Mouse (Mus musculus) lung, embryonic 14.5 days (tissue): Measurements from ENCODE around the gene Ube2n. TPM values are rescaled to one million over a fixed set of nuclear protein-coding genes. Genes with fewer than 3 reads are reported as not detected.
"Not testable (repeated sequence)": the region's sequence is repeated elsewhere in the genome, so short reads cannot be mapped to it uniquely, and the experiment has no call there.

Source experiments
- ATAC-seq: fragments of 200-750 bp; cut with Nextera tagmentation; 2 replicates; pipeline ENCODE4 v1.8.0; 2017; ENCODE audit warnings: mild to moderate bottlenecking, moderate TSS enrichment, moderate library complexity; ENCODE audit not compliant: insufficient read depth
- DNase-seq: peaks from one replicate; pipeline ENCODE4 v3.0.0-alpha.2; 2015
- H3K27ac ChIP-seq: fragments of 300-500 bp; sonication (generic); 2 replicates; pipeline ENCODE4 v1.5.1; 2014; ENCODE audit warnings: low read depth, mild to moderate bottlenecking, moderate library complexity
- H3K27me3 ChIP-seq: fragments of 300-500 bp; sonication (generic); 2 replicates; pipeline ENCODE4 v1.6.1; 2014; ENCODE audit warnings: low read length, control low read depth; ENCODE audit not compliant: insufficient read depth
- H3K36me3 ChIP-seq: fragments of 300-500 bp; sonication (generic); 2 replicates; pipeline ENCODE4 v1.6.1; 2014; ENCODE audit warnings: control low read depth; ENCODE audit not compliant: insufficient read depth
- H3K4me1 ChIP-seq: fragments of 300-500 bp; sonication (generic); 2 replicates; pipeline ENCODE4 v1.6.1; 2014; ENCODE audit warnings: antibody characterized with exemption, control low read depth; ENCODE audit not compliant: insufficient read depth
- H3K4me2 ChIP-seq: fragments of 300-500 bp; sonication (generic); 2 replicates; pipeline ENCODE4 v1.6.1; 2014; ENCODE audit warnings: mild to moderate bottlenecking
- H3K4me3 ChIP-seq: fragments of 300-500 bp; sonication (generic); 2 replicates; pipeline ENCODE4 v1.5.1; 2014; ENCODE audit warnings: low read depth, low read length
- H3K9ac ChIP-seq: fragments of 300-500 bp; sonication (generic); 2 replicates; pipeline ENCODE4 v1.6.1; 2014
- H3K9me3 ChIP-seq: fragments of 300-500 bp; sonication (generic); 2 replicates; pipeline ENCODE4 v1.6.1; 2016; ENCODE audit warnings: low read depth, low read length, control low read depth
- CTCF ChIP-seq: IDR thresholded peaks from 2 replicates; pipeline ENCODE4 v1.5.1; 2016; ENCODE audit warnings: antibody characterized with exemption, low read depth
- WGBS: fragments of 180-500 bp; shearing (Covaris S2); extraction: QIAGEN DNeasy Blood & Tissue Kit; methylation state at CpG from one replicate; pipeline ENCODE4 v1.1.7; 2014; 5-methylcytosine and 5-hydroxymethylcytosine counted together
- polyA plus RNA-seq: library from polyadenylated mRNA; unstranded; fragments of >200 nt; fragmentation: Nextera tagmentation; extraction: Ambion mirVana; gene quantifications from 2 replicates; pipeline ENCODE4 v1.2.1, GENCODE M21; 2014

Ube2n gene
- polyA plus RNA-seq, 1 experiment from 2014 or later: 425 TPM

- H3K9ac ChIP-seq: no peak overlapping the region
- peaks cover 78% of the 10 kb centered on the region for H3K36me3 ChIP-seq
- H3K27me3 ChIP-seq: no peaks in the 10 kb centered on the region
- no peaks in the 10 kb centered on the region for H3K9me3 ChIP-seq
- 80% methylated on average over 11 of the region's 11 CpGs for WGBS
- H3K4me2 ChIP-seq: no peak overlapping the region
- TF ChIP-seq CTCF: no peak
- H3K4me3 ChIP-seq: no peak overlapping the region
- no peak overlapping the region for H3K27ac ChIP-seq
- no peak for DNase-seq
- no peak for ATAC-seq
- H3K4me1 ChIP-seq: no peaks in the 10 kb centered on the region
These were observed 33.3 kb downstream of the Ube2n start for GRCm38 (mm10) chr10:95548154-95548826.

DNA sequence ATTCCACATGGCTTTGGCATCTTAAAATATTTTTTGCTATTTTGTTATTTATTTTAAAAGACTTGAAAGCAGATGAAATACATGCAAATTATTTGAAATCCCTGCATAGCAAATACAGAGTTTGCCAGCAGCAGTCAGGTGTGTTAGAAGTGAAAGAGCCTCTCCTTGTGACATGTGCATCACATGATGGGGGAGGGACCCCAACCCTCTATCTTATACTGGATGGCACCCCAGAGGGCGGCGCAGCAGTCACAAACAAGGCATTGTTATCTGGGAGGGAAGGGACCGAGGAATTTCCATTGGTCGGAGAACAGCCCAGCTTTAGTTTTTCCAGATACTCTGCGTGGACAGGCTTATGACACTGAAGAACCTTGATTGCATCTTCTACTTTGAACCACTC is 34.1 kb downstream of the Ube2n start:
- not testable (repeated sequence) for H3K4me3 ChIP-seq, H3K4me1 ChIP-seq, H3K9me3 ChIP-seq, H3K9ac ChIP-seq, DNase-seq, H3K27ac ChIP-seq, H3K4me2 ChIP-seq, ATAC-seq, H3K27me3 ChIP-seq
- H3K36me3 ChIP-seq: peaks cover 73% of the 10 kb centered on the region
- WGBS: 74% methylated on average over 5 of the region's 5 CpGs

GRCm38 (mm10) chr10:95550506-95550905 is 35.6 kb downstream of the Ube2n start:
- Histone ChIP-seq H3K4me1 (no peaks in the 10 kb centered on the region), H3K27me3 (no peaks in the 10 kb centered on the region), H3K9me3 (no peaks in the 10 kb centered on the region), H3K9ac (no peak overlapping the region), H3K36me3 (peaks cover 59% of the 10 kb centered on the region), H3K27ac (no peak overlapping the region), H3K4me2 (no peak overlapping the region), H3K4me3 (no peak overlapping the region)
- peak; percentile 75 for DNase-seq
- peak; percentile 62 for TF ChIP-seq CTCF
- 46% methylated on average over 1 of the region's 1 CpGs for WGBS
- ATAC-seq: no peak; the same call in 1 of the 2 replicates

DNA sequence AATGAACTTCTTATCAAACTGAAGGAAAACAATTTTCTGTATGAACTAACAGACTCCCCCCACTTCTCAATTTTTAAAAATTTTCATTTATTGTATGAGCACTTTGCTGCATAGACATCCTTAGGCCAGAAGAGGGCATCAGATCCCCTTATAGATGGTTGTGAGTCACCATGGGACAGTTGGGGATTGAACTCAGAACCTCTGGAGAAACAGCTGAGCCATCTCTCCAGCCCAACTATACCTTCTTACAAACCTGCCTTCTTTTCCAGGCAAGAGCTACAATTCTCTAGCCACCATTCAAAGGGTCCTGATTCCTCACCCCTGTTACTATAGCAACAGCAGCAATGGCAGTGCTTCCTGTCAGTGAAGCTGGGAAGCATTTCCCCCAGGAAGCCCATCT is 36.8 kb downstream of the Ube2n start:
- H3K4me2 ChIP-seq: no peak overlapping the region
- ATAC-seq: no peak
- DNase-seq: peak; percentile 69

GRCm38 (mm10) chr10:95552326-95552725 is 37.4 kb downstream of the Ube2n start:
- Histone ChIP-seq H3K4me2 (no peak overlapping the region), H3K27me3 (no peaks in the 10 kb centered on the region), H3K9ac (no peak overlapping the region), H3K4me3 (no peak overlapping the region), H3K4me1 (no peaks in the 10 kb centered on the region), H3K27ac (no peak overlapping the region), H3K36me3 (peaks cover 40% of the 10 kb centered on the region), H3K9me3 (no peaks in the 10 kb centered on the region)
- ATAC-seq: 0 out of 2 replicates have a peak, but pooled peaks have one; percentile 32
- no peak for TF ChIP-seq CTCF
- 53% methylated on average over 3 of the region's 3 CpGs for WGBS
- DNase-seq: no peak

More for the DNA sequence above, 36.8 kb downstream of the Ube2n start:
- H3K27ac ChIP-seq: no peak overlapping the region
- TF ChIP-seq CTCF: peak; percentile 59
- H3K9me3 ChIP-seq: no peaks in the 10 kb centered on the region
- no peaks in the 10 kb centered on the region for H3K27me3 ChIP-seq
- H3K4me1 ChIP-seq: no peaks in the 10 kb centered on the region
- peaks cover 46% of the 10 kb centered on the region for H3K36me3 ChIP-seq
- H3K9ac ChIP-seq: no peak overlapping the region
- H3K4me3 ChIP-seq: no peak overlapping the region

GRCm38 (mm10) chr10:95555866-95556265 is 40.9 kb downstream of the Ube2n start:
- H3K4me2 ChIP-seq: no peak overlapping the region
- H3K4me3 ChIP-seq: no peak overlapping the region
- no peak overlapping the region for H3K27ac ChIP-seq
- H3K27me3 ChIP-seq: no peaks in the 10 kb centered on the region
- DNase-seq (no peak), ATAC-seq (no peak)
- H3K9ac ChIP-seq: no peak overlapping the region
- H3K9me3 ChIP-seq: no peaks in the 10 kb centered on the region
- H3K36me3 ChIP-seq: peaks cover 12% of the 10 kb centered on the region; the same call in 1 of the 2 replicates
- no peak for TF ChIP-seq CTCF
- 78% methylated on average over 11 of the region's 11 CpGs for WGBS
- H3K4me1 ChIP-seq: no peaks in the 10 kb centered on the region

- ATAC-seq: no peak
- H3K9me3 ChIP-seq: no peaks in the 10 kb centered on the region
- DNase-seq: peak; percentile 75
These were observed 42.4 kb downstream of the Ube2n start for GRCm38 (mm10) chr10:95557337-95557828.

More at GRCm38 (mm10) chr10:95557337-95557828, 42.4 kb downstream of the Ube2n start:
- Histone ChIP-seq H3K4me2 (no peak overlapping the region), H3K4me1 (0 out of 2 replicates have a peak, but pooled peaks cover 3% of the 10 kb centered on the region), H3K27me3 (no peaks in the 10 kb centered on the region), H3K36me3 (peaks cover 3% of the 10 kb centered on the region; the same call in 1 of the 2 replicates), H3K9ac (no peak overlapping the region), H3K4me3 (no peak overlapping the region), H3K27ac (no peak overlapping the region)
- TF ChIP-seq CTCF: peak; percentile 75
- 89% methylated on average over 5 of the region's 5 CpGs for WGBS
